Mouse (Mus musculus): ENCODE data around the gene Rims3. TPM values are rescaled to one million over a fixed set of nuclear protein-coding genes. Genes with fewer than 3 reads are reported as not detected.
A peak's percentile ranks its signal among the peaks of the same experiment; 100 is the strongest.

Gene Rims3
- polyA plus RNA-seq, 1 experiment from 2014 or later: 0.21 TPM

- DNase-seq (ENCODE audit: low spot score) (peak; percentile 62), ATAC-seq (replicated peaks; ENCODE audit: low FRiP score, low read depth) (no peak)
- peaks cover 32% of the 10 kb centered on the region for H3K4me1 ChIP-seq (replicated peaks; ENCODE audit: insufficient read depth, low read length)
- no peaks in the 10 kb centered on the region for H3K36me3 ChIP-seq (ENCODE audit: insufficient read depth, low read length)
- 0 out of 2 replicates have a peak overlapping the region, but pooled peaks have one; percentile 10 for H3K9ac ChIP-seq (ENCODE audit: low read depth, low read length)
- no peak for TF ChIP-seq CTCF (IDR thresholded peaks at IDR 0.05; ENCODE audit: low read depth)
- H3K27me3 ChIP-seq (ENCODE audit: insufficient read depth, low read length): no peaks in the 10 kb centered on the region
- no peak overlapping the region for H3K4me3 ChIP-seq (replicated peaks; ENCODE audit: low read depth, low read length)
- H3K27ac ChIP-seq: peak overlapping the region; percentile 93
- H3K4me2 ChIP-seq (ENCODE audit: low read length): peak overlapping the region; percentile 67
- WGBS: 16% methylated on average over 3 of the region's 3 CpGs
- H3K9me3 ChIP-seq (replicated peaks; ENCODE audit: low read length): no peaks in the 10 kb centered on the region
Observed at GRCm38 (mm10) chr4:120817002-120817774, 37.4 kb upstream of the Rims3 start.

- WGBS: 35% methylated on average over 2 of the region's 2 CpGs
- ATAC-seq (replicated peaks; ENCODE audit: low FRiP score, low read depth) (no peak), DNase-seq (ENCODE audit: low spot score) (no peak)
- Histone ChIP-seq H3K4me1 (replicated peaks; ENCODE audit: insufficient read depth, low read length) (peaks cover 31% of the 10 kb centered on the region), H3K27me3 (ENCODE audit: insufficient read depth, low read length) (no peaks in the 10 kb centered on the region), H3K4me3 (replicated peaks; ENCODE audit: low read depth, low read length) (no peak overlapping the region), H3K4me2 (ENCODE audit: low read length) (no peak overlapping the region), H3K36me3 (ENCODE audit: insufficient read depth, low read length) (no peaks in the 10 kb centered on the region), H3K27ac (peak overlapping the region; percentile 25; the same call in 1 of the 2 replicates), H3K9me3 (replicated peaks; ENCODE audit: low read length) (no peaks in the 10 kb centered on the region), H3K9ac (ENCODE audit: low read depth, low read length) (no peak overlapping the region)
- TF ChIP-seq CTCF (IDR thresholded peaks at IDR 0.05; ENCODE audit: low read depth): no peak
Observed at GRCm38 (mm10) chr4:120817951-120818350, 36.7 kb upstream of the Rims3 start.

GRCm38 (mm10) chr4:120819296-120819695 lies 35.3 kb upstream of the Rims3 start:
- TF ChIP-seq CTCF (IDR thresholded peaks at IDR 0.05; ENCODE audit: low read depth): no peak
- H3K36me3 ChIP-seq (ENCODE audit: insufficient read depth, low read length): no peaks in the 10 kb centered on the region
- 43% methylated on average over 1 of the region's 1 CpGs for WGBS
- H3K27me3 ChIP-seq (ENCODE audit: insufficient read depth, low read length): no peaks in the 10 kb centered on the region
- no peak overlapping the region for H3K27ac ChIP-seq
- ATAC-seq (replicated peaks; ENCODE audit: low FRiP score, low read depth): no peak
- DNase-seq (ENCODE audit: low spot score): no peak
- no peak overlapping the region for H3K4me3 ChIP-seq (replicated peaks; ENCODE audit: low read depth, low read length)
- H3K9ac ChIP-seq (ENCODE audit: low read depth, low read length): no peak overlapping the region
- H3K4me1 ChIP-seq (replicated peaks; ENCODE audit: insufficient read depth, low read length): peaks cover 42% of the 10 kb centered on the region
- no peak overlapping the region for H3K4me2 ChIP-seq (ENCODE audit: low read length)
- no peaks in the 10 kb centered on the region for H3K9me3 ChIP-seq (replicated peaks; ENCODE audit: low read length)

GRCm38 (mm10) chr4:120819871-120820270 lies 34.7 kb upstream of the Rims3 start:
- no peak for DNase-seq (ENCODE audit: low spot score)
- Histone ChIP-seq H3K27me3 (ENCODE audit: insufficient read depth, low read length) (no peaks in the 10 kb centered on the region), H3K36me3 (ENCODE audit: insufficient read depth, low read length) (no peaks in the 10 kb centered on the region), H3K4me3 (replicated peaks; ENCODE audit: low read depth, low read length) (no peak overlapping the region), H3K4me1 (replicated peaks; ENCODE audit: insufficient read depth, low read length) (peaks cover 46% of the 10 kb centered on the region), H3K27ac (no peak overlapping the region), H3K4me2 (ENCODE audit: low read length) (no peak overlapping the region), H3K9me3 (replicated peaks; ENCODE audit: low read length) (no peaks in the 10 kb centered on the region), H3K9ac (ENCODE audit: low read depth, low read length) (no peak overlapping the region)
- 88% methylated on average over 2 of the region's 2 CpGs for WGBS
- TF ChIP-seq CTCF (IDR thresholded peaks at IDR 0.05; ENCODE audit: low read depth): no peak
- ATAC-seq (replicated peaks; ENCODE audit: low FRiP score, low read depth): no peak

GRCm38 (mm10) chr4:120822191-120822911 lies 32.3 kb upstream of the Rims3 start:
- H3K27ac ChIP-seq: peak overlapping the region; percentile 100

GRCm38 (mm10) chr4:120825100-120825553 lies 29.5 kb upstream of the Rims3 start:
- Histone ChIP-seq H3K9ac (ENCODE audit: low read depth, low read length) (peak overlapping the region; percentile 99), H3K36me3 (ENCODE audit: insufficient read depth, low read length) (no peaks in the 10 kb centered on the region), H3K27ac (peak overlapping the region; percentile 100), H3K4me2 (ENCODE audit: low read length) (peak overlapping the region; percentile 72), H3K4me1 (replicated peaks; ENCODE audit: insufficient read depth, low read length) (peaks cover 20% of the 10 kb centered on the region), H3K4me3 (replicated peaks; ENCODE audit: low read depth, low read length) (peak overlapping the region; percentile 83), H3K27me3 (ENCODE audit: insufficient read depth, low read length) (no peaks in the 10 kb centered on the region), H3K9me3 (replicated peaks; ENCODE audit: low read length) (no peaks in the 10 kb centered on the region)
- ATAC-seq (replicated peaks; ENCODE audit: low FRiP score, low read depth) (peak; percentile 94), DNase-seq (ENCODE audit: low spot score) (peak; percentile 97)
- no peak for TF ChIP-seq CTCF (IDR thresholded peaks at IDR 0.05; ENCODE audit: low read depth)
- WGBS: under 1% methylated on average over 46 of the region's 53 CpGs

More at GRCm38 (mm10) chr4:120822191-120822911, 32.3 kb upstream of the Rims3 start:
- 86% methylated on average over 2 of the region's 2 CpGs for WGBS
- Histone ChIP-seq H3K4me2 (ENCODE audit: low read length) (no peak overlapping the region), H3K36me3 (ENCODE audit: insufficient read depth, low read length) (no peaks in the 10 kb centered on the region), H3K9ac (ENCODE audit: low read depth, low read length) (no peak overlapping the region), H3K4me3 (replicated peaks; ENCODE audit: low read depth, low read length) (no peak overlapping the region), H3K27me3 (ENCODE audit: insufficient read depth, low read length) (no peaks in the 10 kb centered on the region), H3K9me3 (replicated peaks; ENCODE audit: low read length) (no peaks in the 10 kb centered on the region), H3K4me1 (replicated peaks; ENCODE audit: insufficient read depth, low read length) (peaks cover 34% of the 10 kb centered on the region)
- TF ChIP-seq CTCF (IDR thresholded peaks at IDR 0.05; ENCODE audit: low read depth): no peak
- no peak for ATAC-seq (replicated peaks; ENCODE audit: low FRiP score, low read depth)
- DNase-seq (ENCODE audit: low spot score): peak; percentile 41

Data from kidney, postnatal 0 days (tissue).